21 mouse cellular contexts compared by ENCODE assay signal in the genomic region with DNA sequence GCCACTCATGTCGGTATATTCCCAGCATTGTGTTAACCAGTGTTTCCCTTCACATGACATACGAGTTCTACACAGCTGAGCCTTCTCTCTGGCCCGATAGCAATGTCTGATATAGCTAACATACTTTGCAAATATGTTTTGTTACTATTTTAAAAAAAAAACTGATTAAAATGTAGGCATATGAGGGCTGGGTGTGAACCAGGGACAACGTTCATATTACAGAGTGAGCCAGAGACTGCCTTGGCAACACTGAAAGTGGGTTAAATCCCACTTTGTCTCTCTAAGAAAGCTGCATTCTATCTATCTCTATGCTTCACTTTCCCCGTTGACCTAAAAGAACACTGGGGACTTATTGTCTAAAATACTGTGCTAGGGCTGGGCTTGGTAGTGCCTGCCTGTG. TPM values are rescaled to one million over a fixed set of nuclear protein-coding genes. Genes with fewer than 3 reads are reported as not detected.
"Had no signal": no experiment of that assay in that cellular context is flagged by ENCODE, and none has a peak within 500 bp of the region (broad histone marks: within the 10 kb centered on the region; RNA-seq: fewer than 3 reads in every experiment).

No protein-coding gene starts in this region.

- H3K4me3 ChIP-seq: midbrain, embryonic 10.5 days; midbrain, embryonic 12.5 days; myocyte; neural tube, embryonic 12.5 days; stomach, embryonic 15.5 days had no signal

- H3K4me2 ChIP-seq: lung, embryonic 14.5 days; midbrain, embryonic 12.5 days; neural tube, embryonic 12.5 days; stomach, embryonic 15.5 days had no signal

- H3K27me3 ChIP-seq: neural tube, embryonic 12.5 days; stomach, embryonic 15.5 days had no signal

- H3K9me3 ChIP-seq: midbrain, embryonic 10.5 days; midbrain, embryonic 12.5 days; neural tube, embryonic 12.5 days; stomach, embryonic 15.5 days had no signal

- H3K9ac ChIP-seq: lung, embryonic 14.5 days; midbrain, embryonic 12.5 days; neural tube, embryonic 12.5 days; stomach, embryonic 15.5 days had no signal

- ATAC-seq: midbrain, embryonic 16.5 days had no signal

- DNase-seq: lung, adult 18-20 months; lung, embryonic 14.5 days; lung, postnatal 10 days; lung, postnatal 4 days; midbrain, embryonic 14.5 days; right cerebral cortex, postnatal 14 days; thymus, adult 18-20 months; thymus, postnatal 14 days; thymus, postnatal 36 days had no signal

- H3K4me1 ChIP-seq: stomach, embryonic 15.5 days had no signal

- H3K27ac ChIP-seq: midbrain, embryonic 10.5 days; midbrain, embryonic 12.5 days; neural tube, embryonic 12.5 days; stomach, embryonic 15.5 days; stomach, postnatal 0 days had no signal

- H3K36me3 ChIP-seq: midbrain, embryonic 10.5 days; stomach, embryonic 15.5 days had no signal

RNA-seq across cellular contexts. Expression of gene Armh2, which starts 11.9 kb away (rescaled TPM):
- polyA plus RNA-seq: liver, embryonic 16.5 days; lung, embryonic 14.5 days; lung, embryonic 16.5 days; midbrain, embryonic 10.5 days; midbrain, embryonic 12.5 days; midbrain, embryonic 14.5 days; midbrain, embryonic 16.5 days; neural tube, embryonic 12.5 days; neural tube, embryonic 14.5 days; spleen, adult 2 months; stomach, embryonic 15.5 days; stomach, postnatal 0 days; thymus, postnatal 0 days had no signal
